Mouse (Mus musculus) brown adipose tissue, adult 24 weeks (tissue): Measurements from ENCODE around the gene Mylk. TPM values are rescaled to one million over a fixed set of nuclear protein-coding genes. Genes with fewer than 3 reads are reported as not detected.

ENCODE experiments used
- H3K27ac ChIP-seq: fragments of 200-500 bp; replicated peaks from 2 replicates; pipeline ENCODE4 v1.5.1; 2012; ENCODE audit warnings: low read depth, mild to moderate bottlenecking, low read length
- H3K4me1 ChIP-seq: fragments of 200-500 bp; 2 replicates; pipeline ENCODE4 v1.6.1; 2012; ENCODE audit warnings: low read length, mixed read lengths; ENCODE audit not compliant: control insufficient read depth, insufficient read depth, insufficient read length
- H3K4me3 ChIP-seq: fragments of 200-500 bp; 2 replicates; pipeline ENCODE4 v1.5.1; 2012; ENCODE audit warnings: low read depth, mild to moderate bottlenecking, low read length, moderate library complexity; ENCODE audit not compliant: insufficient read depth
- polyA plus RNA-seq: library from polyadenylated mRNA; stranded (reverse); fragments of >200 nt; gene quantifications from 2 replicates; pipeline ENCODE4 v1.2.4, GENCODE M21; 2012; ENCODE audit not compliant: missing spikeins, insufficient read depth, insufficient read length

Mylk gene
- polyA plus RNA-seq, 1 experiment, result 26.4 TPM

DNA sequence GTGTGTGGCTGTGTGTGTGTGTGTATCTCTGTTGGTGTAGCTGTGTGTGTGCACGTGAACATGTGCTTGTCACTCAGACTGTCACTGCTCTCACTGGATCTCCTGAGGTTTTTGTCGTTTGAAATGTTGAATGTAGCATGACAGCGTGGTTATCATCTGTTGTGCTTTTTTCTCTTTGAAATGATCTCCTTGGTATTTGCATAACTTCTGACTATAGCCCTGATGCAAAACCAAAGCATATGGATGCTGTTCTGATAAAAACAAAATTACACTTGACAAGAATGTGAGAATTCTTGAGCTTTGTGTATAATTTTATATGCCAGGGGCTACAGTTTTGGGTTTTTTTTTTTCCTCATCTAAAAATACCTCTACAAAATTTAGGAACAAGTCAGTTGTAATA, 254.0 kb downstream of the Mylk start:
- H3K4me1 ChIP-seq, result peaks cover 21% of the 10 kb centered on the region
- H3K4me3 ChIP-seq, result no peak overlapping the region

GRCm38 (mm10) chr16:34999986-35000385, 255.0 kb downstream of the Mylk start:
- Histone ChIP-seq H3K4me1 (peaks cover 15% of the 10 kb centered on the region), H3K4me3 (no peak overlapping the region)

More for the DNA sequence above, 254.0 kb downstream of the Mylk start:
- no peak overlapping the region for H3K27ac ChIP-seq

GRCm38 (mm10) chr16:35000923-35001560, 256.0 kb downstream of the Mylk start:
- peak overlapping the region; percentile 21; the same call in 1 of the 2 replicates for H3K27ac ChIP-seq
- H3K4me1 ChIP-seq, result peaks cover 11% of the 10 kb centered on the region
- no peak overlapping the region for H3K4me3 ChIP-seq

More at GRCm38 (mm10) chr16:34999986-35000385, 255.0 kb downstream of the Mylk start:
- H3K27ac ChIP-seq, result no peak overlapping the region

DNA sequence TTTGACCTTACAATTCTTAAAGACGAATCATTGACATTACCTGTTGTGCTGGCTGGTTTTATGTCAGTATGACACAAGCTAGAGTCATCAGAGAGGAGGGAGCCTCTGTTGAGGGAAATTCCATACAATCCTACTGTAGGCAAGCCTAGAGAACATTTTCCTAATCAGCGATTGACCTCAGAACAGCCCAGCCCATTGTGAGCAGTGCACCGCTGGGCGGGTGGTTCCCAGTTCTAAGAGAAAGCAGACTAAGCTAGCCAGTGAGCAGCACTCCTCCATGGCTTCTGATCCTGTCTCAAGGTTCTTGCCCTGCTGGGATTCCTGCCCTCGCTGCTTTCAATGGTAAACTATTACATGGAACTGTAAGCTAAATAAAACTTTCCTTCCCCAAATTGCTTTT, 259.3 kb downstream of the Mylk start:
- no peak overlapping the region for H3K4me3 ChIP-seq
- no peak overlapping the region for H3K27ac ChIP-seq
- peaks cover 7% of the 10 kb centered on the region for H3K4me1 ChIP-seq

- peaks cover 7% of the 10 kb centered on the region for H3K4me1 ChIP-seq
- H3K4me3 ChIP-seq, result no peak overlapping the region
- H3K27ac ChIP-seq, result no peak overlapping the region
Observed at GRCm38 (mm10) chr16:35004756-35005155, 259.7 kb downstream of the Mylk start.

- Histone ChIP-seq H3K4me3 (no peak overlapping the region), H3K27ac (peak overlapping the region; percentile 66), H3K4me1 (peaks cover 6% of the 10 kb centered on the region)
Observed at GRCm38 (mm10) chr16:35006251-35006650, 261.2 kb downstream of the Mylk start.

- Histone ChIP-seq H3K27ac (no peak overlapping the region), H3K4me1 (peaks cover 4% of the 10 kb centered on the region; the same call in 1 of the 2 replicates), H3K4me3 (no peak overlapping the region)
Observed at GRCm38 (mm10) chr16:35007361-35007760, 262.4 kb downstream of the Mylk start.

DNA sequence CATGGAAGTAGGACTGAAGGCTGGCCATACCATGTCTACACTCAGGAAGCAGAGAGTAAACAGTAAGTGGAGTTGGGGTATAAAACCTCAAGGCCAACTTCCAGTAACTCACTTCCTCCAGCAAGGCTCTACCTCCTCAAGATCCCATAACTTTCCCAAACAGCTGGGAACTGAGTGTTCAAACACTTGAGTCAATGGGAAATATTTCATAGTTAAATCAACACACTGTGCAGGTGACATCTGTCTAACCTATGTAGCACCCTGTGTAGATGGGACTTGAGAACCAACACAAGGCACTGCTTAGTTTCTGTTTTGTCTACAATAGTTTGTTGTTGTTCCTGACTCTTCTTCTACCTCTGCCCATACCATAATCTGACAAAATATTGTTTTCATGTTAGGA, 263.4 kb downstream of the Mylk start:
- no peak overlapping the region for H3K27ac ChIP-seq
- H3K4me1 ChIP-seq, result peaks cover 4% of the 10 kb centered on the region; the same call in 1 of the 2 replicates
- H3K4me3 ChIP-seq, result no peak overlapping the region

DNA sequence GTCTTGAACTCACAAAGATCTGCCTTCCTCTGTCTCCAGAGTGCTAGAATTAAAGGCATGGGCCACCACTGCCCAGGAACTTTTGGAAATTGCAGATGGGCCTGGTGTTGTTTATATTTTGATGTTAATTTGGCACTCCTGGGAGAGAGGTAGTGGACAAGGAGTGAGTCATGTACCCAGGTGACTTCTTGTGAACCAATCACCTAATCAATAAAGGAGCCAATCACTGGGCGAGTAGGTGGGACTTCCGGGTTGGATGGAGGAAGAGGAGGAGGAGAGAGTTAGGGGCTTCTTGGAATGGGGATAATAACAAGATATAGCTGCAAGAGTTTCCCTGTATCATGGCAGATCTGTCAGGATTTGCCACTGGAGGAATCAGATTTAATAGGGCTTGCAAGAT, 268.5 kb downstream of the Mylk start:
- no peak overlapping the region for H3K4me3 ChIP-seq
- no peak overlapping the region for H3K27ac ChIP-seq
- H3K4me1 ChIP-seq, result peaks cover 2% of the 10 kb centered on the region; the same call in 1 of the 2 replicates

DNA sequence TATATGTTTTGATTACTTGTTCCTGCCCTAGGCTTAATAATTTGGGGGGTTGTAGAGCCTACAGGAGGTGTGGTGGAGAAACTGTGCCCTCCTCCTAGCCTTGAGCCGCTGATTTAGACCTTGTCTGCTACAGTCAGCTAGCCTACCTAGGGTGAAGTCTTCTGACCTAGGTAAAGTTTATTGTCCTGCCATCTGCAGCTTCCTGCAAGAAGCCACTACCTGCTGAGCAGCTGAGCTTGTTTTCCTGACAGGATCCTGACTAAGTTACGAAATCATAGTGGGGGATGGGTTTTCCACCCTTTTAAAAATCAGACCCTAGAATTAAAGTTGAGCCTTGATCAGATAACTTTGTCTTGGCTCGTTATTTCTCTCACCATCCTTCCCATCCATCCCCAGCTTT, 271.5 kb downstream of the Mylk start:
- H3K27ac ChIP-seq, result no peak overlapping the region
- no peak overlapping the region for H3K4me3 ChIP-seq
- H3K4me1 ChIP-seq, result no peaks in the 10 kb centered on the region; the same call in 1 of the 2 replicates

DNA sequence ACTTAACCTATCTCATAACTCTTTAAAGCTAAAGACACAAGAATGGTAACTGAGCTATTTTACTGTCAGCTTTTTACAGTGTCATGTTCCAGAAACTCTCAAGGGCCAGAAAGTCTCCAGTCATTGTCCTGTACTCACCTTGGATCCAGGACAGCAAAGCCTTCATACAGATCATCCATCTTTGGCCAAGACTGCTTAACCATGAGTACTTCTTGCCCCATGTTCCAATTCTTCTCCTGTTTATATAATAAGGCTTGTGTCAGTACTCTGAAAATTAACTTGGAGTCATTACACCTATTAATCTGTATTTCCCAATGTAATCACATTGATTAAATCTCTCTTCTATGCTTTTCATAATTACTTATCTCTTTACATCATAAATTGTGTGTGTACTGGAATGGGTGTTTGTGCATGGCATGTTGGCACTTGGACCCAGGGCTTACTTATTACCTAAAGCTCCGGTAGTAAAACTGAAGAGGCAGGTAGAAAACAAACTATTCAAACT, 273.5 kb downstream of the Mylk start:
- H3K4me1 ChIP-seq, result no peaks in the 10 kb centered on the region
- no peak overlapping the region for H3K4me3 ChIP-seq
- H3K27ac ChIP-seq, result no peak overlapping the region

GRCm38 (mm10) chr16:35021903-35022241, 276.9 kb downstream of the Mylk start:
- no peaks in the 10 kb centered on the region for H3K4me1 ChIP-seq
- H3K4me3 ChIP-seq, result peak overlapping the region; percentile 63
- peak overlapping the region; percentile 26; the same call in 1 of the 2 replicates for H3K27ac ChIP-seq

- H3K27ac ChIP-seq, result peak within 1 kb of the TSS; percentile 80
- no peaks in the 10 kb centered on the region for H3K4me1 ChIP-seq
- H3K4me3 ChIP-seq, result peak within 1 kb of the TSS; percentile 87
Observed at GRCm38 (mm10) chr16:35022242-35023137, 277.5 kb downstream of the Mylk start, which contains the start of gene Hacd2. Gene Hacd2 (plus strand): TSS chr16:35022428.

GRCm38 (mm10) chr16:35023138-35023735, 278.2 kb downstream of the Mylk start:
- H3K4me3 ChIP-seq, result peak overlapping the region; percentile 87
- peak overlapping the region; percentile 80 for H3K27ac ChIP-seq
- no peaks in the 10 kb centered on the region for H3K4me1 ChIP-seq

DNA sequence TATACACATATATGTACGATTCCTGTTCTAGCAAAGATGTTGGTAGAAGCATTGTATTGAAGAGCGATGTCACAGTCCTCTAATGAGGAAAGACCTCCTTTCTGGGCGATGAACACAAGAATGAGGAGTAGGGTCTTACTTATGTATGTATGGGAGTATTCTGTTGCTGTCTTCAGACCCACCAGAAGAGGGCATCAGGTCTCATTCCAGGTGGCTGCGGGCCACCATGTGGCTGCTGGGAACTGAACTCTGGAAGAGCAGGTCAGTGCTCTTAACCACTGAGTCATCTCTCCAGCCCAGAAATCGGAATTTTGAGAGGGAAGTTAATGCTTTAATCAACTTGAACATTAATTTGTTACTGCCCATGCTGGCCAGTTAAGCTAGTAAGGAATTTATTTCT, 279.3 kb downstream of the Mylk start:
- Histone ChIP-seq H3K4me1 (no peaks in the 10 kb centered on the region), H3K4me3 (no peak overlapping the region), H3K27ac (no peak overlapping the region)
